Mouse (Mus musculus): ENCODE measurements at regions not wholly inside any gene's neighbourhood (a gene's known extent, or its start where the extent isn't known, plus 50 kb on each side); places are given as distances from the start of the nearest gene placed in this dataset.

GRCm38 (mm10) chr6:6270545-6270944 is 53.6 kb upstream of the Slc25a13 start:
- H3K4me2 ChIP-seq (replicated peaks): no peak overlapping the region
- H3K9me3 ChIP-seq: no peaks in the 10 kb centered on the region
- peaks cover 5% of the 10 kb centered on the region; the same call in 1 of the 2 replicates for H3K4me1 ChIP-seq
- WGBS: 50% methylated on average over 2 of the region's 2 CpGs
- ATAC-seq (ENCODE audit: low FRiP score, low read depth): no peak
- H3K27ac ChIP-seq: no peak overlapping the region
- no peak overlapping the region for H3K9ac ChIP-seq
- H3K4me3 ChIP-seq: no peak overlapping the region
- H3K27me3 ChIP-seq: no peaks in the 10 kb centered on the region
- H3K36me3 ChIP-seq: no peaks in the 10 kb centered on the region
